Mouse (Mus musculus) frontal cortex, adult (tissue): Measurements from ENCODE around the gene Rad51b.

Experiments used
- ATAC-seq: cut with Nextera tagmentation; 2 replicates; pipeline ENCODE4 v1.9.2; 2017; ENCODE audit warnings: mild to moderate bottlenecking, moderate library complexity, mixed read lengths; ENCODE audit not compliant: low TSS enrichment

Rad51b gene

DNA sequence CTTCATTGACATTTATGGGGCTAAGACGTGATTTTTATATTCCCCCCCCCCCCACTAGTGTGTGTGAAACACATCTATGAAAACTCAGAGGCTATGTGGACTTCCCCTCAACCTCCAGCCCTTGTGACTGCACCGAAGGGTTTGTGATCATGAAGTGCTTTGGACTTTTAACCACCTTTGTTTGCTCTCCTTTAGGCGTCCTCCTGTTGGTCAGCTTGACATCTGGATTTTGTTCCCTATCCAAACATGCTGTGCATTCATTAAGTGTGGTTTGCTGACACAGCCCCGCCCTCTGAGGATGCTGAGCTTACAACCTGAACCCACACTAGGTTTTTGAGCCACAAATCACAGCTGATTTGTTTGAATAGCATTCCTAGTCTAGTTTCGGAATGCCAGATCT, 502.3 kb downstream of the Rad51b start:
- no peak for ATAC-seq

DNA sequence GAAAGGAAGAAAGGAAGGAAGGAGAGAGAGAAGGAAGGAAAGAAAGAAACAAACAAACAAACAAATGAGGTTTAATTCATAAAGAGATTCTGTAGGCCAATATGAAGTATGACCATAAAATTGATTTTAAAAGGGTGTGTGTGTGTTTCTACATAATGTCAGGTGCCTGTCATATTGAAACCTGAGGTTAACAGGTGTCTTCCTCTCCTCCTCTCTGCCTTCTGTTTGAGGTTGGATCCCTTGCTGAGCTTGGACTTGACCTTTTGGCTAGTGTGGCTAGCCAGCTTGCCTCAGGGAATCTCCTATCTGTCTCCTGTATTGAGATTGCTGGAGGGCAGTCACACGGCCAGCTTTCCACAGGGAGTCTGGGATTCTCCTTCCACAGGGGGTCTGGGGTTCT, 506.6 kb downstream of the Rad51b start:
- no peak for ATAC-seq

DNA sequence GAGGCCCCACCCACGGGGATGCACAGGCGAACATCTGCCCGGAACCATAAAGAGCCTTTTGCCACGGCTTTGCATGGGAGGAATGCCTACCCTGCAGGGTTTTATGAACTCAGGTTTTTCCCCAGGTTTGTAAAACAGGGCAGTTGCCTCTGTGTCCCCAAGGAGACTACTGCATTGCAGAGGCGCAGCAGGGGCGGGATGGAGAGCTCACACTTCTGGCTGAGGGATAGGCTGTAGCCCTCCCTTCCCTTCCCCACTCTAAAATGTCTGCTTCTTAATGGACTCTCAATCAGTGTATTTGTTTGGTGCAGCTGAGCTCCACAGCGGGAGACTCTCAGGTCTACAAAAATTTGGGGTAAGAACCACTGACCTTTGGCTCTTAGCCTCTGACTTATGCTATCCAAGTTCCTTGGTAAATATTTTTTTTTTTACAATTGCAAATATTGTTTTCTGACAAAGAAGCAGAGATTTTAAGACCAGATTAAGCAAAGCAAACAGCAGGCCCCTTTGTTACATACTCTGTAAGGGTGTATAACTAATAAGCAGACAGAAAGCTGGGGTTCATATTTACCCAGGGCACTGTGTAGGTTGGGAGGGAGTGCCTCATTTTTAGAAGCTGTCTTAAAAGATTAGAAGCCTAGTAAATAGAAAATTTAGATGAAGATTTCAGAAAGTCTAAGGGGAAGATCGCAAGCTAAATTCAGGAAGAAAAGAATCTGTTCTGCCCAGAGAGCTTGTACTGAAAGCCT, 507.9 kb downstream of the Rad51b start:
- ATAC-seq, result no peak

DNA sequence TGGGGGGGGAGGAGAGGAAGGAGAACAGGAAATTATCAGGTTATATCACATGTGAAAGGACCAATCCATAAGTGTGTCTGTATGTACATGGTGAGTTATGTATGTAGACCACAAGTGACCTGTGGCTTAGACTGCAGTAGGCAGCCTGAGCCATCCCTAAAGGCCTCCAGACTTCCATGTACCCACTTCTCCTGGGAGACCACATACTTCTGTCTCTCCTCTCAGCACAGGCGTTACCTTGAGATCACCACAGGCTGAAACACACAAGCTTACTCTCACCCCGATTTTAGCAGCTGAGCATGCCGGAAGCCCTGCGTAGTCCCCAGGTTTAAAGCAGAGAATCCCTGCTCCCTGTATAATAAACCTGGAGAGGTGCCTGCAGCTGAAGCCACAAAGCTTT, 509.9 kb downstream of the Rad51b start:
- no peak for ATAC-seq

DNA sequence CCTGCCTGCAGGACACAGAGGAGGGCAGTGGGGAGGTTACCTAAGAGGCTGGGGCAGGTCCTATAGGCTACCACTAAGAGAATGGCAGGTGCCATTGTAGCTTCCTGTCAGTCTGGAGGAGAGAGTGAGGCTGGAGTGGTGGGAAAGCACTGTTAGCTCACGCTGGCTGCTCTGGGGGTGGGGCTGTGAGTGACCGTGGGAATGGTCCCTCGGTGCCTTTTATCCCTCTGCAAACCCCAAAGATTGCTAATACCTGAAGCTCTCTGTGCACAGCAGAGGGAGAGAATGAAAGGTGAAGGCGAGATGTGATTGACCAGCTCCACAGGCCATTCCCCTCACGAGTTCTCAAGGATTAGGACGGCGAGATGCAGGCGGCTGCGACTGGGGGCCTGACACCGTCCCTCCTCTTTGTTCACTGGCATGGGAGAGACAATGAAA, 510.3 kb downstream of the Rad51b start:
- ATAC-seq, result no peak

DNA sequence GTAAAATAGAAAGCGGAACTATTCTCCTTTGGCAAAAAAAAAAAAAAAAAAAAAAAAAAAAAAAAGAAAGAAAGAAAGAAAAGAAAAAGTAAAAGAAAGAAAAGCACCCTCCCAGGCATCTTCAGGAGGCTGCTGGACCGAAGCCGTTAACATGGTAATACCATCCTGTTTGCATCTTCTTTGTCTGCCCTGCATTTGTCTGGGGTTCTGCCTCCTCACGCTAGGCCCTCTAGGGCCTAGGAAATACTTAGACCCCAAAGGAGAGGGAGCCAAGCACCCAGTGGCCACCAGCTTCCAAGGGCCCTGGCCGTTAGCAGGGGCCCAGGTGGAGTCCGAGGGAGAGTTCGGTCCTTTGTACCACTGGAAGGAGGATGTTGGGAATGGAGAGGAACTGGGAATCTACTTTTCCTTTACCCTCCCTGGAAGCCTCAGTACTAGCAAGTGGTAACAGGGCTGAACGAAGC, 510.9 kb downstream of the Rad51b start:
- no peak for ATAC-seq

DNA sequence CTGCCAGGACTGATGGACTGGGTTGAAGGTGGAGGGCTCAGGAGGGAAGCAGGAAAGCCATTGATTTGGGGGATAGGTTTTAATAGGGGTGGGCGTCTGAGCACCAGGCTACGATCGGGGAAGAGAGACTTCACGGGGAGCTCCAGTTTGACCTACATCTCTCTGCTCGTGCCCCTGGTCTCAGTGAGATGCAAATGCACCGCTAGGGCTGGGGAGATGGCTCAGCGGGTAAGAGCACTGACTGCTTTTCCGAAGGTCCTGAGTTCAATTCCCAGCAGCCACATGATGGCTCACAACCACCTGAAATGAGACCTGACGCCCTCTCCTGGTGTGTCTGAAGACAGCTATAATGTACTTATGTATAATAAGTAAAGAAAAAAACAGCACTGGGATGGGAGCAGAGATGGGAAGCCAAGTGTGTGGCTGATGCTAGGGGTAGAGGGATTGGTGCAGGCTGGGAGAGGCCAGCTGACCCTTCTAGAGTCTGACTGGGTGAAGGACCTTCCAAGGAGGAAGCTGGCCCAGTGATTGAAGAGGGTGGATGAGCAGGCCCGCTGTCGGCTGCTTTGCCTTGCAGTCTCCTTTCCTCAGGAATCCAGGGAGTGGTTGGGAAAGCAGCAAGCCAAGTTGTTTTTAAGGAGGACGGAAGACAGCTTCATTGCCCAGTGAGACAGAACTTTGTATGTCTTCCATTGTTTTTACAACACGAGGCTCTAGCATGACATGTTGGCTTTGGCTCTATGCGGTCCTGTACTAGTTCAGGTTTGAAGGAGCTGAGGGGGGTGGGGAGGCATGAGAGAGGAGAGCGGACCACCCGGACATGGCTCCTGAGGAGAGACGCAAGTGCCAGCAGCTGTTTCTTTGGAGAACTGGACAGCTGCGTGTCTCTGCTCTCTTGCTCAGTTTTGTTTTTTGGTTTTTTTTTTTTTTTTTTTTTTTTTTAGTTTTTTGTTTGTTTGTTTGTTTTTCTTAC, 511.6 kb downstream of the Rad51b start:
- no peak for ATAC-seq

DNA sequence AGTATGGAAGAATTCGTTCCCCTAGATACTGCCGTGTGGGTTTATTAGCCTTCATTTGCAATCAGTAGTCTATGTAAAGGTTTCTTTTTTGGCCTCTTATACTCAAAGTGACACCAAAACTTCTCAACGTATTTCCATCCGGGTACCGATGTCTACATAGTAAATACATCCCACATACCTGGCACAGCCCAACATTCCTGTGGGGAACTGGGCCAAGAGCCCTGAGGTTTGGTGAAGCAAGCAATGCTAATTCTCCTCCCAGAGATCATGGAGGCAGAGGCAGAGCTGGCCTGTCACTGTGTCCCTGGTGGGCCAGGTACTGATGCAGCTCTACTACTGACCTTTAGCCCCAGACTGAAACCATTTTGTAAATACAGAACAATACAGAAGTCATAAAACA, 512.4 kb downstream of the Rad51b start:
- no peak for ATAC-seq

DNA sequence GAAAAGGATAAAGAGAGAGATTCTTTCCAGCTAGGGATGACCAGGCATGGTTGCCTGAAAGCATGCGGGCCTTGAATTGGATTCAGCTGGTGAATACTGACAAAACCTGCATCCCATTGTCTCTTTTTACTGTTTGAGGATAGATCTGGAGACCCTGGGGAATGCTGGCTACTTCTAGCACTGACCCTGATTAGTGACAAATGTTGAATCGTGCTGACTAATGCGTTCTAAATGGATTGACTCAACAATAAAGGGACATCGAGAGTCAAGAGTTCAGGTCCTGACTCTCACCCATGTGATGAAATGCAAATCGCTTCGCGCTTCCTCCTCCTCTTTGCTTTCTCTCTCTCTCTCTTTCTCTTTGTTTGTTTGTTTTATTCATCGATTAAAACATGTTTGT, 515.3 kb downstream of the Rad51b start:
- ATAC-seq, result no peak

DNA sequence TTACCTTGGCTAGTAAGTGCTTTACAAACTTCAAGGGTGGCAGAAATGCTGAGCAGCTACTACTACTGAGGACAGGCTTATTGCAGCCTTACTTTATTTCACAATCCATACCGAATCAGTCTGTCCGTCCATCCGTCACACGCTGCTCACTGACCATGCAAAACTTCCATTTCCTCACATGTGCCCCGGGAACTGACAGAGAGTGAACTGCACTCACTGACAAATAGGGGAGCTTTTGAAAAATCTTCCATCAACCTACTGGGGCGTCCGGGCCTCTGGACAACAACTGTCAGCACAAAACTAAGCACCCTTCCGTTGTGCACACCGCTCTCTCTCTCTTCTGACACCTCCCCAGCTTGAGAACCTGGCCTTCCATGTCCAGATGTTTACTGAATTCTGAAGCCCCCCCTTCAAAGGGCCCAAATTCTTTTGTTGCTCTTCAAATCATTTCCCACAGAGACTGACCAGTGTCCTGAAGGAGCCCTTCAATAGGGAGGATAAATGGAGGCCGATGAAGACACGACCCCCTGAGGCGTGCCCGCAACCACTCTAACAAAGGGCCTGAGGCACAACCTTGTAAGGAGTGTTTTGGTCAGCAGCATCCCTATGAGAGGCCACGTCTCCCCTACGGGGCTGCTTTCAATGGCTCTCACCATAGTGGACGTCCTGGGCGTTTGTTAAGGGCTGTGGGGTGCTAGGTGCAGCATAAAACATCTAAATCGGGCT, 515.9 kb downstream of the Rad51b start:
- ATAC-seq, result no peak

DNA sequence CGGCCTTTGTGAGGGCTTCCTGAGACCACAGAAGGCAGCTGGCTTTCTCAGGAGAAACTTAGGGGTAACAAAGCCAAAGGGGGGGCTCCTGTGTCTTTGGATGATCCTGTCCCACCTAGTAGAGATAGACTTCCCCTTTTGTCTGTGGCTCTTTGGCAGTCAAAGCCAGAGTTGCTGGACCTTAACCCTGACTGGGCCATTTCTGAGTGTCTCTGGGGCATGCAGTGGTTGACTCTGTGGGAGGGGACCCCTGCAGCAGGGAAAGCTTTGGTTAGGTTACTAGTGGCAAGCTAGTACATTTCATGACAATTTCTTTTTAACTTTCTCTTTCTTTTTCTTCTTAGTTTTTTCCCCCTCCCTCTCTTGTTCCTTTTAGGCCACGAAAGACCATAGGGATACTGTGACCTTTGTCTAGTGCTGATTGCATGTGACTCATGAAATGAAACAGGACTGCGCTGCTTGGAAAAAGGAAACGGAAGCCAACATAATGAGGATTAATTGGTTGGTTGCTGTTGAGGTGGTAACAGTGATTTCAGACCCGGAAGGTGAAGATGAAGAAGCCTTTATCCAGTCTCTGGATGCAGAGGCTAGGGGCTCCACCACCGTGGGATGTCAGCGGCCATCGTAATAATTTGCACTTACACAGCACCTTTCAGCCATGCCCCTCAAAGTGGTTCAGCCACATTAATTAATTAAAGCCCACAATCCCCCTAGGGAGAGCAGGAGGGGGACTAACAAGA, 516.7 kb downstream of the Rad51b start:
- no peak for ATAC-seq

DNA sequence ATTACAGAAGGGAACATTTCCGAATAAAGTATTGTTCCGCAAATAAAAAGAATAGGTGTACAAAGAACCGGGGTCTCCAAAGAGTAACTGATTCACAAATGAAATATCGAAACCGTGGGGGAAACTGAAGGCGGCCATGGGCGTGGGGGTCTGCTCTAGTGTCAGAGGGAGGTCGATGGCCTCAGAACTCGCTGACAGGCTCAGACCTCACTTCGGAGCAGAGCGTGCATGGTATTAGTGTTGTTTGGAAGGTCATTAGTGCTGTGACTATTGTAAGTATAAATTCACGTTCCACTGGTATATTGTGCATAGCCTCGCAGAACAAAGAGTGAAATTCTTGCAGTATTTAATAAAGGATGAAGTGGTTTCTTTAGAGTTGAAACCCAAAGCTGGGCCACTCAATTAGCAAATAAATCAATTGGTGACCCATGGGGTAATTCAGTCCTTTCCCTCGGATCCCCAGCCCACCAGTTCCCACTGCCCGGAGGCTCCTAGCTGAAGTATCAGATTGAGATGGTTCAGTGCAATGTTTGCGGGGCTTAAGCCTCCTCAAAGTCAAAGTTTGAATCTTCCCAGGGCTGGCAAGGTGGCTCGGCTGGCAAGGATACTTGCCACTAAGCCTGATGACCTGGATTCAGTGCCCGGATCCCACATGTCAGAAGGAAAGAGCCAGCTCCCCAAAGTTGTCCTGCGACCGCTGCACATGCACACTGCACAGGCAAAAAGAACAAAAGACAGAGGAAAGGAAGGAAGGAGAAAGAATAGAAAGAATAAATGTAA, 517.4 kb downstream of the Rad51b start:
- ATAC-seq, result no peak

DNA sequence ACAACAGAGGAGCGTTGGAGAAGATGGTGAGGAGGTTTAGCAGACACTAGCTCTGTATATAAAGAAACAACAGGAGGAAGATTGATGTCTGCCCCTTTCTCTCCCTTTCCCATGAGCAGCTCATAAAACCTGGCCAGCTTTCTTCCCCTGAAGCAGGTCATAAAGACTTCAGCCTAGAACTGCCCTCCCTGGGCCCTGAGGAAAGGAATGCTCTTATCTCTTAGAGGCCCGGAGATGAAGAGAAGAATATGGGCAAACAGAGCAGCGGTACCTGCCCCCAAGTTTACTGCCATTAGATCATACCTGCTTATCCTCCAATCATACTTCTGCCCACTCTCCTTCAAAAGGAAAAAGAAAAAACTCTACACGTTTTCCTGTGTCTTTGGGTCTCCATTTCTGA, 519.2 kb downstream of the Rad51b start:
- ATAC-seq, result no peak

DNA sequence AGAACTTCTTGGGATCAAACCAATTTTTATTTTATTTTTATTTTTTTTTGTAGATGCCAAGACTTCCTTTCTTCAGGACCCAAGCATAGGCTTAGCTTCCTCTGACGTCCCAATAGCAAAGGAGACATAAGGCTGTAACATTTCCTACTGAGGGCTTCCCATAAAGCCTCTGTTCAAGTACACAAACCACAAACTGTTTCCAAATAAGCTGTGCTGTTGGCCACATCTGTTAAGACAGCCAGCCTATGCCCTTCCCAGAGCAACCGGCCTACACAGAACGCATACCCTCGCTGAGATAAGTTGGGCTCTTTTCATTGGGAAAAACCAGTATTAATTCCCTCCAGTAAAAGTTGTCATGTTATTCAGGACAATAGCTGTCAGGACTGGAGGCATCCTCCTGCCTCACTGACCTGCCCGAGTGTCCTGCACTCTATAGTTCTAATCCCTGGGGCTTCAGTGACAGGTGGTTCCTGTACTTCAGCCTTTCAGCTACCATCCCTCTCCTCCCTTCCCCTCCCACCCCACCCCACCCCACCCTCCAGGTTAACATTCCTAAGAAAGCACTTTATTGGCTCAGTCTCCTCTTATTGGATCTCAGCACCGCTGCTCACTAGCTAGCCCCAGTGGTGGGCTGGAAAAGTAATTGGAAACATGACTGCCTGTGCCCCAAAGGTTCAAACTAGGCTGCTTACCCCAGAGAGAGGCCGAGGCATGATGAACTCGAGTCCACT, 523.3 kb downstream of the Rad51b start:
- no peak for ATAC-seq

DNA sequence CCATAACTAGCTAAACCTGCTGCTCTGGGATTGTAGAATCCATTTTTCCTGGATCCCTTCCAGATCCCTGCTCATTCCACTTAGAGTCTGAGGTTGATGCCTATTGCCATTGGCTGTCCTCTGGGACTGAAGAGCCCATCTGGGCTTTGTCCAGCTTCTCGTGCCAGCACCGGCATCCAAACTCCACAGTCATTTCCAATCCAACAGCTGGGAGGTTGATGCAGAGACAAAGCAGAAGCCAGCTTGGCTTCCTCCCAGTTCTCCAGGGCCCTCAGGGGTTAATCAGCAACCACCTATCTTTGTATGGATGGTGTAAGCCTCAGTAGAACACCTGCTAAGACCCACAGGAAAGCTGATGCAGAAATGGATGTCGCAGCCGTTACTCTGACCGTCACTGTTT, 524.8 kb downstream of the Rad51b start:
- ATAC-seq, result no peak

DNA sequence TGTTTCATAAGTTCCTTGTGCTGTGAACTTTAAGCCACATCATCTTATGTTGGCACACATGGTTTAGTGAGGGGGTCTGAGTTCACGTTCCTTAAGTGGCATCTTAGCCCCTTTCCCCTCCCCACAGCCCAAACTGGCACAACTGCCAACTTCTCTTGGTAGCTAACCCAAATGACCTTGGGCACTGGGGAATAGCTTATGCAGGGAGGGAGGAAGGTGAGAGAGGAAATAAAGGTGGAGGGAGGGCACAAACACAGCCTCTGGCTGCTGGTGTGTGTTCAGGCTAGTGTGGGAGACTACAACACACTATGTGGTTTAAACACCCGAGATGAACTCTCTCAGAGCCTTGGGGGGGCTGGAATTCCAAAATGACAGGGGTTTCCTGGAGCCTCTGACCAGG, 525.3 kb downstream of the Rad51b start:
- no peak for ATAC-seq

DNA sequence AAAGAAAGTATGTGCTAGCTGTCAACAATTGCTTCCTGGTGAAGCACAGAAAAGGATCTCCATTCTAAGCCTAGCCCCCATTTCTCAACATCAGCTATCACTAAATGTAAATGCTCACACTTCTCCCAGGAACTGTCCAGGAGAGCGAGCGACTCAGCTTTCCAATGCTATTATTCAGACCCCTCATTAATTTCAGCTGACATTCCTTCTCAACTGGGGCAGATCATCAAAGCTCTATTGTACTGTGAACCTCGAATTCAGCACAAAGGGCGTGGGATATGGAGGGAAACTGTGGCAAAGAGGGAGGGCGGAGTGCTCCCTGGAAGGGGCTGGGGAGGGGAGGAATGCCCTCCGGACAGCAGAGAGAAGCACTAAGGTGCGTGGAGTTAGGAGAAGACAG, 528.8 kb downstream of the Rad51b start:
- no peak for ATAC-seq

DNA sequence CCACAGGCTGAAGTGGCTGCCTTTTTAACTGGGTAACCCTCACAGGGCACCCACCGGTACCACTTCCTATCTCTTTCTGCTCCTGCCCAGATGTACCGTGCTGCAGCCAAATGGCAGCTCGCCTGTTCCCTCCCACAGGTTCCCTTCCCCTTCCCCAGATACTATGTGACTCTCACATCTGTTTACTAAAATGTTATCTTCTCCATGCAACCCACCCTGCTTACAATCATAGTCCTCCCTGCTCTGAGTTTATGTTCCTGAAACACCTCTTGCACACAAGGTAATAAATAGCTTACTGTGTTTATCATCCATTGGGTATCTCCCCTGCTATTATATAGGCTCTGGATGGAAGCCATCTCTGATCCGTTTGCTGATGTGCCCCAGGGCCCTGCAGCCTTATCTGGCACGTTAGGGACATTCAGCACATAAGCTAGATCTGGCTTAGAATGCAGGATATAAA, 530.2 kb downstream of the Rad51b start:
- ATAC-seq, result no peak

DNA sequence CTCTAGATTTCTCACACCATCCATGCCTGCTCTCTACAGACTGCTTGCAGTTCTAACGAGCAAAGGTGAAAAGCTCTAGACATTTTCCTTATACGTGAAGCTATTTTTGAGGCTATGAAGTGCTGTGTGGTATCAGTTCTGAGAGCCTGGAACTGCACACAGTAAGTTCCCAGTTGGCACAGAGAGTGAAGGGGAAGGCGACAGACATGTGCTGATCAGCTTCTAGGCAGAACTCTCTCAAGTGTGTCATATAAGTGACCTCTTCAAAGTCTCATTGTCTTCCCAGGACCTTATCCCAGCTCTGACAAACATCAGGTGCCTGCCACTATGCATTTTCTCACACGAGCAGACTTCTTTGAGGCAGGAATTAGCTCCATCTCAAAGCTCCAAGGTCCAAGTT, 530.7 kb downstream of the Rad51b start:
- no peak for ATAC-seq

DNA sequence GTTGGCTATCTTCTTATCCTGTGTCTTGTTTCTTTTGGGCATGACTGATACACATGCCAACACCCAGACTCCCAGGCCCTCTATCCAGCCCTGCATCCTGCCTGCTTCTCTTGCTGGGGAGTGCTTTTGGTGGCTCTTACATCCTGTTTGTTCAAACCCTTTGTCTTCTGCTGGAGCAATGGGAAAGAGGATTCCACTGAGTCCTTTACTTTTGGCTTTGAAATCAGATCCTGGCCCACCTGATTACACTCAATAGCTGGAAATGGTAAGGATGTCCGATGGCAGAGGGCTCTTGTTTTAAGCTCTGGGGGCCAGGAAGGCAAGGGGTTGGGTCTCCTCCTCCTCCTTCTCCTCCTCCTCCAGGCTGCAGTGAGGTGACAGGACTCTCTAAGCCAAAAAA, 533.6 kb downstream of the Rad51b start:
- no peak for ATAC-seq
